Mouse (Mus musculus) heart, embryonic 15.5 days (tissue): ENCODE results near the gene Smarce1. TPM values are rescaled to one million over a fixed set of nuclear protein-coding genes. Genes with fewer than 3 reads are reported as not detected.
A peak's percentile ranks its signal among the peaks of the same experiment; 100 is the strongest.

Experiments
- ATAC-seq: fragments of 200-750 bp; cut with Nextera tagmentation; replicated peaks from 2 replicates; pipeline ENCODE4 v1.8.0; 2017; ENCODE audit warnings: low read depth, moderate TSS enrichment; ENCODE audit not compliant: insufficient number of reproducible peaks, insufficient read depth, low FRiP score
- H3K27ac ChIP-seq: fragments of 300-500 bp; sonication (generic); 2 replicates; pipeline ENCODE4 v1.5.1; 2015; ENCODE audit warnings: mild to moderate bottlenecking, inconsistent platforms
- H3K27me3 ChIP-seq: fragments of 300-500 bp; sonication (generic); 2 replicates; pipeline ENCODE4 v1.6.1; 2015; ENCODE audit warnings: inconsistent platforms
- H3K36me3 ChIP-seq: fragments of 300-500 bp; sonication (generic); 2 replicates; pipeline ENCODE4 v1.6.1; 2015; ENCODE audit warnings: mild to moderate bottlenecking, inconsistent platforms
- H3K4me1 ChIP-seq: fragments of 300-500 bp; sonication (generic); replicated peaks from 2 replicates; pipeline ENCODE4 v1.6.1; 2015; ENCODE audit warnings: inconsistent platforms
- H3K4me2 ChIP-seq: fragments of 300-500 bp; sonication (generic); 2 replicates; pipeline ENCODE4 v1.6.1; 2015; ENCODE audit warnings: inconsistent platforms, mild to moderate bottlenecking, moderate library complexity
- H3K4me3 ChIP-seq: fragments of 300-500 bp; sonication (generic); 2 replicates; pipeline ENCODE4 v1.5.1; 2015; ENCODE audit warnings: mild to moderate bottlenecking, inconsistent platforms
- H3K9ac ChIP-seq: fragments of 300-500 bp; sonication (generic); 2 replicates; pipeline ENCODE4 v1.6.1; 2015; ENCODE audit warnings: mild to moderate bottlenecking, inconsistent platforms
- H3K9me3 ChIP-seq: fragments of 300-500 bp; sonication (generic); replicated peaks from 2 replicates; pipeline ENCODE4 v1.6.1; 2016; ENCODE audit warnings: inconsistent platforms
- WGBS: fragments of 180-500 bp; shearing (Covaris S2); methylation state at CpG from one replicate; pipeline ENCODE4 v1.1.7; 2015; ENCODE audit warnings: mixed read lengths; 5-methylcytosine and 5-hydroxymethylcytosine counted together
- polyA plus RNA-seq: library from polyadenylated mRNA; unstranded; fragments of >200 nt; fragmentation: Nextera tagmentation; extraction: Ambion mirVana; gene quantifications from 2 replicates; pipeline ENCODE4 v1.2.1, GENCODE M21; 2015

The Smarce1 gene
- polyA plus RNA-seq = 136 and 143 TPM in 2 replicates

DNA sequence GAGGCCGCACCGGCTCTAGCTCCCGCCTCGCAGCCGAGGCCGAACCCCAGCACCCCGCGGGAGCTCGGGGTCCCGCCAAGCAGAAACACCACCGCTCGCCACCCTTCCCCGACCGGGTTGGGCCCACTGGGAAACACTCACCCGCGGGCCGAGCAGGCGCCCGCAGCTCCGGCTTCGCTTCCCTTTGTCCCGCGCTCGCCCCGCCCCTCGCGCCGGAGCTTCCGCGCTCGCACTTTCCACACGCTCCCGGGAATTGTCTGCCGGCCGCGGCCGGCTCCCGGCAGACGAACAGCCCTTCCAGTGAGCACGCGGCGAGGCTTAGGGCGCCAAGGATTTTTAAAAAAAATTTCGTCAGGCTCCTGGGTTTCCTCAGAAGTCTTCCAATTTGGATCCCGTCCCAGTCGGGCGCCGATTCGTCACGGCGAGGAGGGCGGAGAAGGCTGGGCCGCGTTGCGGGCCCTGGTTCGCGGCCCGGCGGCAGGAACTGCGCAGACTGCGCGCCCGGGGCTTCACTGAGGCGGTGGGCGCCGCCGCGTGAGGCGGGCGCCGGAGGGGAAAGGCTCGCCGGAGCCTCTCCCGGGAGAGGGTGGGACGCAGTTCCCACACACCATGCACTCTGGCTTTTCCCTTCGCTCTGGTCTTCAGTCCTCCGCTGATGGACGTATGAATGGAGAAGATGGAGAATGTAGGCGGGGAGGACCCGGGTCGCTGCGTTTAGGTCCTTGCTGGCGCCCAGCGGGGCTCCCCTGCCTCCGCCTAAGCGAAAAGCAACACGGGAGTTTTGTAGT, at the start of gene Smarce1:
Gene Smarce1, minus strand, starts transcription at position 757 of the 788 bp plus-strand sequence.
- Histone ChIP-seq H3K4me1 (peaks cover 20% of the 10 kb centered on the region), H3K4me2 (peak within 1 kb of the TSS; percentile 78), H3K9me3 (no peaks in the 10 kb centered on the region), H3K27me3 (no peaks in the 10 kb centered on the region), H3K9ac (peak within 1 kb of the TSS; percentile 94), H3K4me3 (peak within 1 kb of the TSS; percentile 78), H3K36me3 (peaks cover 19% of the 10 kb centered on the region), H3K27ac (peak within 1 kb of the TSS; percentile 94)
- peak; percentile 85 for ATAC-seq
- WGBS = under 1% methylated on average over 87 of the region's 87 CpGs

DNA sequence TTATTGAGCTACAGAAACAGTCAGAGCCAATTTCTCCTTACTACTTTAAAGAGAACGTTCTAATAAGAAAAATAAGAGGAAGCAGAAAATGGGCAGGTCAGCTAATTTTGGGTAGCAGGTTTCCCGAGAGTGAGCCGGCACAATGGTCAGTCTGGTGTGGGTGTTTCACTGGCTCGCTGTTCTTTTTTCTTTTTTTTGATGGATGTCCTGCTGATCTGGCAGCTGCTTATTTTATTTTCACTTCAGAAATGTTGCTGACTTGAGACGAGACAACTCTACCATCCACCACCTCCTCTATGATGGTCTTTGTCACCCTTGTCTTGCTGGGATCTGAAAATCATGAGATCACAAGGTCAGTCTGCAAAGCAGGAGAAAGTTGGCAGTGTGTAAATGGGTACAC, 49.2 kb upstream of the Smarce1 start:
- Histone ChIP-seq H3K4me3 (no peak overlapping the region), H3K4me2 (no peak overlapping the region), H3K36me3 (no peaks in the 10 kb centered on the region), H3K27me3 (no peaks in the 10 kb centered on the region), H3K9me3 (no peaks in the 10 kb centered on the region), H3K4me1 (no peaks in the 10 kb centered on the region), H3K27ac (no peak overlapping the region), H3K9ac (no peak overlapping the region)
- ATAC-seq = no peak
- WGBS = 67% methylated on average over 5 of the region's 5 CpGs

DNA sequence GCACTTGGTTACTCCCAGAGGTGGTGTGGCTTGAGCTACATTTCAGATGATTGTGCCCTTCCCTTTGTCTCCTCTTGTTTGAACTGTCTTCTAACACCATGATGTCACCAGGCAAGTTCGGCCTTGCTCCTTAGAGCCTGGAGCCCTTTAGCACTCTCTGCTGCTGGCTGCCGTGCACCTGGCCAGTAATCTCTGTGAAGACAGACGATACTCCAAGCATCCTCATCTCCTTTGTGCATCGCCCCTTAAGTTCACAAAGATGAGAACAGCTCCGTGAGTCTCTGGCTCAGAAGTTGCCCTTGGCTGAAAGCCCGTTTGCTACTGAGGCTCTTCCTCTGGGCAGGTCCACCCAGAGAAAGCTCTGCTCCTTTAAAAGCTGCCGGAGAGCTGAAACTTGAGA, 46.0 kb upstream of the Smarce1 start:
- Histone ChIP-seq H3K4me3 (no peak overlapping the region), H3K36me3 (no peaks in the 10 kb centered on the region), H3K27me3 (no peaks in the 10 kb centered on the region), H3K27ac (no peak overlapping the region), H3K9me3 (no peaks in the 10 kb centered on the region), H3K4me1 (no peaks in the 10 kb centered on the region), H3K4me2 (no peak overlapping the region), H3K9ac (no peak overlapping the region)
- WGBS = 52% methylated on average over 7 of the region's 7 CpGs
- ATAC-seq = no peak

DNA sequence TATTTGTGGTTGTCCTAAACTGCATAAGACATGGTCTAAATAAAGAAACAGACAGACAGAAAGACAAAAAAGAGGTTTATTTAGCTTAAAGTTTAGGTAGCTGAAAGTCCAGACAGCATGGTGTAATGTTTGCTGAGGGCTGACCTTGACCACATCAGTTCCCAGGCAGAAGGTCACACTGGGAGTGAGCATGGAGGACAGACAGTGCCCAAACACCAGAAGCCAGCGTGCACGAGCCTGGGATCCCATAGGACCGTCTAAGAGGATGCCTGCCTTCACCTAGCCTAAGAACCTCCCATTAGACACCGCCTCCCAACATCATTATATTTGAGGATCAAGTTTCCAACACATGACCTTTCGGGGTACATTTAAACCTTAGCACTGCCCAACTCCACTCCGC, 44.8 kb upstream of the Smarce1 start:
- no peak overlapping the region for H3K9ac ChIP-seq
- no peak overlapping the region for H3K27ac ChIP-seq
- ATAC-seq = no peak
- no peaks in the 10 kb centered on the region for H3K4me1 ChIP-seq
- no peak overlapping the region for H3K4me3 ChIP-seq
- no peaks in the 10 kb centered on the region for H3K9me3 ChIP-seq
- WGBS = 72% methylated on average over 6 of the region's 6 CpGs
- no peaks in the 10 kb centered on the region for H3K27me3 ChIP-seq
- no peaks in the 10 kb centered on the region for H3K36me3 ChIP-seq
- no peak overlapping the region for H3K4me2 ChIP-seq

DNA sequence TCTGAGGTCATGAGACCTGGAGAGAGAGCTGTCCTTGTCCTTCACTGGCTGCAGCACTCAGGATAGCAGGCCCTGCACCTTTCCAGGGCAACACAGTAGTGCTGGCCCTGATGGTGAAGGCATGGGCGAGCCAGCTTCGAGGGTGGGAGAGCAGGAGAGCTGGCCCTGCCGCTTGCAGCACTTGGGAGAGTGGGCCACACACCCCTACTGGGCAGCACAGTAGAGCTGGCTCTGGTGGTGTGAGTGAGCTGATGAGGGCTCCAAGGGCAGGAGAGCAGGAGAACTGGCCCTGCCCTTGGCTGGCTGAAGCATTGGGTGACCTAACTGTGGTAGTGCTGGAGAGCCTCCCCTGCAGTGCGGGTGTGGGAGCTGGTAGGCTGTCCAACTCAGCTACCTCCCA, 41.9 kb upstream of the Smarce1 start:
- Histone ChIP-seq H3K9ac (no peak overlapping the region), H3K9me3 (no peaks in the 10 kb centered on the region), H3K36me3 (no peaks in the 10 kb centered on the region), H3K27me3 (no peaks in the 10 kb centered on the region), H3K4me1 (no peaks in the 10 kb centered on the region), H3K4me2 (no peak overlapping the region), H3K27ac (no peak overlapping the region), H3K4me3 (no peak overlapping the region)
- no peak for ATAC-seq
- WGBS = 77% methylated on average over 4 of the region's 4 CpGs

DNA sequence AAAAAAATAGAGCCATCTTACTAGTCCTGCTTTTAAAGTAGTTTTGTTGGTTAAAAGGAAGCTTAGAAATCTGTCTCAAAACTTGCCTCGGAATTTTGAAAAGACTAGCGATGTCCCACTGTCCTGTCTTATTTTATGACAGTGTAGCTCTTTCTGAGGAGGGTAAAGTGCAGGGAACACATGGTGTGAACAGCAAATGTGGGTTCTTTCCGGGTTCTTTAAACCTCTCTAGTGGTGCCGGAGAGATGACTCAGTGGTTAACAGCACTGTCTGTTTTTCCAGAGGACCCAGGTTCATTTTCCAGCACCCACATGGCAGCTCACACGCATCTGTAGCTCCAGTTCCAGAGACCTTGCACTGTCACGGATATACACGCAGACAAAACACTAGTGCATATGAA, 38.4 kb upstream of the Smarce1 start:
- no peak for ATAC-seq
- no peak overlapping the region for H3K9ac ChIP-seq
- H3K4me3 ChIP-seq = no peak overlapping the region
- WGBS = 72% methylated on average over 7 of the region's 7 CpGs
- H3K4me1 ChIP-seq = peaks cover 4% of the 10 kb centered on the region; the same call in 1 of the 2 replicates
- no peaks in the 10 kb centered on the region for H3K36me3 ChIP-seq
- no peak overlapping the region for H3K27ac ChIP-seq
- H3K27me3 ChIP-seq = no peaks in the 10 kb centered on the region
- H3K9me3 ChIP-seq = no peaks in the 10 kb centered on the region
- H3K4me2 ChIP-seq = no peak overlapping the region

DNA sequence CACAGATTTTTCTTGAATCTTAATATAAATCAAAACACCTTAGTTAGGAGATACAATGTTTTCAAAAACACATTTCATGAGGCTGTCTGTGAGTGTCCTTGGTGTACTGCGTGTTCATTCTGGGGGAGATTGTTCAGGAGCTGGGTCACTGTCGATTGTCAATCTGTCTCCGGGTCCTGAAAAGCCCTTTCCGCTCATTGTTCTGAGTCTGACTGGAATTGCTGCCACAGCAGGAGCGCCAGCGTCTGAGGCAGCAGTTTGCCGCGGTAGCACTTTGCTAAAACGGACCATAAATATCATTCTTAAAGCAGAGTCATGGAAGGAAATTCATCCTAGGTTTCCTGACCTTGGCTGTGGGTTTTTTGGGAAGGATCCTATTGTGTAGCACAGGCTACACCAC, 35.0 kb upstream of the Smarce1 start:
- Histone ChIP-seq H3K9ac (no peak overlapping the region), H3K9me3 (no peaks in the 10 kb centered on the region), H3K4me2 (no peak overlapping the region), H3K27me3 (no peaks in the 10 kb centered on the region), H3K27ac (peak overlapping the region; percentile 63), H3K4me3 (no peak overlapping the region), H3K4me1 (peaks cover 4% of the 10 kb centered on the region; the same call in 1 of the 2 replicates), H3K36me3 (no peaks in the 10 kb centered on the region)
- WGBS = 34% methylated on average over 9 of the region's 9 CpGs
- ATAC-seq = no peak

DNA sequence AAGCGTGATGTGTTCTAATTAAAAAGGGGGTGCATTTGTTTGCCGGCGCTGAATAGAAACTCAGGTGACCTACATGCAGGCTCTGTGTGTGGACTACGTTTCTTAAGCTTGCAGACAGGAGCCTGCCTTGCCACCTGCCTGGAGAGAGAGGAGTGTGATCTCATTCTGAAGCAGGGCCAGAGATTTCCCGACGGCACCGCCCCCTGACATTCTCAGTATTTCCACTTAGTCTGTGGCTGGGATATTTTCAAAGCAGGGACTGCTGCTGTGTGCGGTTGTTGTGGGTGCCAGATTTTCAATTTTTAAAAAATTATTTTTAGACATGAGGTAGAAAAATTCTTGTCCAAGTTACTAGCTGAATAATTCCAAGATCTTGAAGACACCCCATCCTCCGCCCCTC, 34.4 kb upstream of the Smarce1 start:
- no peak for ATAC-seq
- Histone ChIP-seq H3K9me3 (no peaks in the 10 kb centered on the region), H3K4me2 (no peak overlapping the region), H3K27ac (peak overlapping the region; percentile 63), H3K4me3 (no peak overlapping the region), H3K27me3 (no peaks in the 10 kb centered on the region), H3K4me1 (peaks cover 4% of the 10 kb centered on the region; the same call in 1 of the 2 replicates), H3K9ac (no peak overlapping the region), H3K36me3 (no peaks in the 10 kb centered on the region)
- WGBS = 51% methylated on average over 9 of the region's 9 CpGs

DNA sequence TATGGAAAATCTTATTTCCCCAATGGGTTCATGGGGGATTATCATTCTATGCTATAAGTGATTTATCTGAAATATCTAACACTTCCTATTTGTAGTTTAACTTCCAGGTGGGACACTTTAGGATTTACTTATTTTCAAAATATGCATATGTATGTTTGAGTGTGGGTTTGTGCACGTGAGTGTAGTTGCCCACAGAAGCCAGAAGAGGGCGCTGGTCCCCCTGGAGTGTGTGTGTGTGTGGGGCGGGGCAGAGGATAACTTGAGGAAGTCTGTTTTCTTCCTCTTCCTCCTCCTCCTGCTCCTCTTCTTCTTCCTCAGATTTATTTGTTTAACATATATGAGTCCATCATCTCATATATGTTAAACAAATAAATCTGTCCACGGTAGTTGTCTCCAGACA, 25.4 kb upstream of the Smarce1 start:
- no peak overlapping the region for H3K4me2 ChIP-seq
- H3K27ac ChIP-seq = no peak overlapping the region
- no peaks in the 10 kb centered on the region for H3K36me3 ChIP-seq
- H3K9me3 ChIP-seq = no peaks in the 10 kb centered on the region
- ATAC-seq = no peak
- no peaks in the 10 kb centered on the region for H3K4me1 ChIP-seq
- H3K9ac ChIP-seq = no peak overlapping the region
- H3K27me3 ChIP-seq = no peaks in the 10 kb centered on the region
- H3K4me3 ChIP-seq = no peak overlapping the region
- WGBS = 66% methylated on average over 4 of the region's 4 CpGs

DNA sequence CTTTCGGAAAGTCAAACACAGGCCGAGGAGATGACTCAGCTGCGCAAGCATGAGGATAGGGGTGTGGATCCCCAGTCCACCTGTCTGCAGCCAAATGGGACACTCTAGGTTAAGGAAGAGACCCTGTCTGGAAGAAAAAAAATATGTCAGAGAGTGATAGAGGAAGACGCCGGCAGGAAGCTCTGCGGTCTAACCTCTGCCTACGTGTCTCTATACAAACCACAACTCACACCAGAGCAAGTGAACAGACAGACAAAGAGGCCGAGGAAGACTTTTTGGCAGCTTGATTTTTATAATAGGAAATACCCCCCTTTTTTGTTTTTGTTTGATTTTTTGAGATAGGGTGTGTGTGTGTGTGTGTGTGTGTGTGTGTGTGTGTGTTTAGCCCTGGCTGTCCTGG, 24.5 kb upstream of the Smarce1 start:
- Histone ChIP-seq H3K4me1 (no peaks in the 10 kb centered on the region), H3K9ac (no peak overlapping the region), H3K4me3 (no peak overlapping the region), H3K4me2 (no peak overlapping the region), H3K36me3 (no peaks in the 10 kb centered on the region), H3K9me3 (no peaks in the 10 kb centered on the region), H3K27me3 (no peaks in the 10 kb centered on the region), H3K27ac (no peak overlapping the region)
- ATAC-seq = no peak
- 86% methylated on average over 8 of the region's 8 CpGs for WGBS

DNA sequence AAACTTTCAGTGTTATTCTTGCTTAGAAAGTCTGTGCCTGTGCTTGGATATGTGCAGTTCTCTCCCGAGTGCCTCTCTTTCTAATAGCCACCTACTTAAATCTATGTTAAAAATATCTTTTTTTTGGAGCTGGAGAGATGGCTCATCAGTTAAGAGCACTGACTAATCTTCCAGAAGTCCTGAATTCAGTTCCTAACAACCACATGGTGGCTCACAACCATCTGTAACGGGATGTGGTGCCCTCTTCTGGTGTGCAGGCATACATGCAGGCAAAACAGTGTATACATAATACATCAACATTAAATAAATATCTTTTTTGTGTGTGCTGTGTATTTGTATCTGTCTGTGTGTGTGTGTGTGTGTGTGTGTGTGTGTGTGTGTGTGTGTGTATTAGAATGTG, 23.1 kb upstream of the Smarce1 start:
- H3K4me3 ChIP-seq = no peak overlapping the region
- no peaks in the 10 kb centered on the region for H3K4me1 ChIP-seq
- H3K27me3 ChIP-seq = no peaks in the 10 kb centered on the region
- no peak overlapping the region for H3K4me2 ChIP-seq
- H3K27ac ChIP-seq = no peak overlapping the region
- no peaks in the 10 kb centered on the region for H3K9me3 ChIP-seq
- H3K36me3 ChIP-seq = no peaks in the 10 kb centered on the region
- no peak overlapping the region for H3K9ac ChIP-seq
- WGBS = 53% methylated on average over 2 of the region's 2 CpGs
- ATAC-seq = no peak

DNA sequence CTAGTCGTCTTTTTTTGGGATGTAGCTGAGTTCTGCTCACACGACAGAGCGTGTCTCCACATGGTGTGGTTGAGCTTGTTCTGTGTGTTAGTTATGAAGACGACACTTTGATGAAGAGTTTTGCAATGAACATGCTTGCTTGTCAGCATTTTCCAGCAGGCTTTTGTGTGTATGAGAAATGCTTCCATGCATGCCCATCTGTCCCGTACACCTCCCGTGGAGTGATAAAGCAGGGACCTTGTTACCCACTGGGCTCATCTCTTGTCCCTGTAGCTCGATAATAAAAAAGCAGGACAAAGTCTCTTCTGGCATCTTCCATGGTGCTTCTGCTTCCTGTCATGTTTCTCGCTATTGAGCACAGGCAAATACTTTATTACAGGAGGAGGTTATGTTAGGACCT, 21.9 kb upstream of the Smarce1 start:
- no peak overlapping the region for H3K27ac ChIP-seq
- no peak overlapping the region for H3K4me3 ChIP-seq
- no peak overlapping the region for H3K9ac ChIP-seq
- H3K4me2 ChIP-seq = no peak overlapping the region
- 70% methylated on average over 8 of the region's 8 CpGs for WGBS
- H3K4me1 ChIP-seq = no peaks in the 10 kb centered on the region
- H3K9me3 ChIP-seq = no peaks in the 10 kb centered on the region
- H3K27me3 ChIP-seq = no peaks in the 10 kb centered on the region
- ATAC-seq = no peak
- no peaks in the 10 kb centered on the region for H3K36me3 ChIP-seq
